Mouse (Mus musculus) embryonic facial prominence, embryonic 14.5 days (tissue): ENCODE results near the gene Rhbdf2. TPM values are rescaled to one million over a fixed set of nuclear protein-coding genes. Genes with fewer than 3 reads are reported as not detected.
"Not testable (repeated sequence)": the region's sequence is repeated elsewhere in the genome, so short reads cannot be mapped to it uniquely, and the experiment has no call there.

Source experiments
- ATAC-seq: fragments of 200-750 bp; cut with Nextera tagmentation; 2 replicates; pipeline ENCODE4 v1.8.0; 2017; ENCODE audit warnings: low read depth, moderate number of reproducible peaks, moderate TSS enrichment
- DNase-seq: peaks from one replicate; pipeline ENCODE4 v3.0.0-alpha.2; 2015; ENCODE audit warnings: low spot score
- H3K27ac ChIP-seq: fragments of 300-500 bp; sonication (generic); replicated peaks from 2 replicates; pipeline ENCODE4 v1.5.1; 2014; ENCODE audit warnings: low read depth, mild to moderate bottlenecking, low read length, moderate library complexity
- H3K27me3 ChIP-seq: fragments of 300-500 bp; sonication (generic); replicated peaks from 2 replicates; pipeline ENCODE4 v1.6.1; 2014; ENCODE audit warnings: low read length; ENCODE audit not compliant: control insufficient read depth, insufficient read depth
- H3K36me3 ChIP-seq: fragments of 300-500 bp; sonication (generic); 2 replicates; pipeline ENCODE4 v1.6.1; 2014; ENCODE audit warnings: low read length, mixed read lengths; ENCODE audit not compliant: control insufficient read depth, insufficient read depth
- H3K4me1 ChIP-seq: fragments of 300-500 bp; sonication (generic); 2 replicates; pipeline ENCODE4 v1.6.1; 2014; ENCODE audit warnings: antibody characterized with exemption, low read length; ENCODE audit not compliant: control insufficient read depth, insufficient read depth
- H3K4me2 ChIP-seq: fragments of 300-500 bp; sonication (generic); 2 replicates; pipeline ENCODE4 v1.6.1; 2014; ENCODE audit warnings: low read depth, mild to moderate bottlenecking, low read length, moderate library complexity, mixed read lengths
- H3K4me3 ChIP-seq: fragments of 300-500 bp; sonication (generic); 2 replicates; pipeline ENCODE4 v1.5.1; 2014; ENCODE audit warnings: low read depth, mild to moderate bottlenecking, low read length
- H3K9ac ChIP-seq: fragments of 300-500 bp; sonication (generic); 2 replicates; pipeline ENCODE4 v1.6.1; 2014; ENCODE audit warnings: low read depth, mild to moderate bottlenecking, low read length, moderate library complexity, mixed read lengths
- H3K9me3 ChIP-seq: fragments of 300-500 bp; sonication (generic); 2 replicates; pipeline ENCODE4 v1.6.1; 2016; ENCODE audit warnings: low read length; ENCODE audit not compliant: control insufficient read depth
- WGBS: fragments of 180-500 bp; shearing (Covaris S2); extraction: QIAGEN DNeasy Blood & Tissue Kit; methylation state at CpG from one replicate; pipeline ENCODE4 v1.1.7; 2014; 5-methylcytosine and 5-hydroxymethylcytosine counted together
- polyA plus RNA-seq: library from polyadenylated mRNA; unstranded; fragments of >200 nt; fragmentation: Nextera tagmentation; extraction: Ambion mirVana; gene quantifications from 2 replicates; pipeline ENCODE4 v1.2.1, GENCODE M21; 2014

The Rhbdf2 gene
- 3.6 and 4.4 TPM in 2 replicates for polyA plus RNA-seq

DNA sequence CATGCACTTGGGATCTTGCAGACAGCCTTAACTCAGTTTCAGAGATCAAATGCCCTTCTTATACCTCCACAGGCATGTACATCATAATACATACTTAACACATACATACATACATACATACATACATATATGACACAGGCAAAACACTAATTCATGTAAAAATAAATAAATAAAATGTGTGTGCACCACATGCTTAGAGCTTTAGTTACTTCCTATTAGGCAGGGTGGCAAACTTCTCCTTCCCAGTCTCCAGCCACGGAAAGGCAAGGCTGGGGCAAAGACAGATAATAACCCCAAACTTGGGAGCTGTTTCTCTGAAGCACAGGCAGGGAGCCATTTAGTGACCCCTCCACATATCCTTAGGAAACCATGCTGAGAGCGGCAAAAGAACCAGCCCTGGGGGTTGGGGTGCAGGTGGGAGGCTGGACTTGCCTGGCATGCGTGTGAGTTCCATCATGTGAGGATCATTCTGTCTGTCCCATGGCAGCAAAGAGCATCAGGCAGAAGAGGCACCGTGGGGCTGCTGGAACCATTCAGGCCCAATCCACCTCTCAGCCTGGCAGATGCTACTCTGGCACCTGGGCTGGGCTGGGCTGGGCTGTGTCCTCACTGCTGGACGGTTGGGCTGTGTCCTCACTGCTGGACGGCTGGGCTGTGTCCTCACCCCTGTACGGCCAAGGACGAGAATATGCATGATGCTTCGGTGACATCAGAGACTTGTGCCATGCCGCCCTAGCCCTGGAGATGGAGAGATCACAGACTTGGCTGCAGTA is at the start of gene Rhbdf2:
Gene Rhbdf2 (minus strand): TSS at position 721 of the 773 bp plus-strand sequence.
- Histone ChIP-seq H3K9me3 (no peaks in the 10 kb centered on the region), H3K27ac (no peak within 1 kb of the TSS), H3K4me1 (peaks cover 14% of the 10 kb centered on the region; the same call in 1 of the 2 replicates), H3K4me3 (no peak within 1 kb of the TSS), H3K9ac (no peak within 1 kb of the TSS), H3K4me2 (no peak within 1 kb of the TSS), H3K27me3 (peaks cover 3% of the 10 kb centered on the region; the same call in 1 of the 2 replicates), H3K36me3 (no peaks in the 10 kb centered on the region)
- ATAC-seq (no peak), DNase-seq (no peak)
- 66% methylated on average over 10 of the region's 10 CpGs for WGBS

GRCm38 (mm10) chr11:116676175-116676976 is 49.6 kb upstream of the Rhbdf2 start:
- Histone ChIP-seq H3K9me3 (no peaks in the 10 kb centered on the region), H3K9ac (no peak overlapping the region), H3K4me3 (no peak overlapping the region), H3K36me3 (peaks cover 73% of the 10 kb centered on the region), H3K4me1 (peaks cover 12% of the 10 kb centered on the region), H3K27ac (no peak overlapping the region), H3K4me2 (no peak overlapping the region), H3K27me3 (no peaks in the 10 kb centered on the region)
- 89% methylated on average over 14 of the region's 14 CpGs for WGBS
- ATAC-seq = no peak
- no peak for DNase-seq

- 72% methylated on average over 6 of the region's 6 CpGs for WGBS
These were observed 48.6 kb upstream of the Rhbdf2 start for GRCm38 (mm10) chr11:116675429-116675828.

GRCm38 (mm10) chr11:116674616-116675379 is 48.0 kb upstream of the Rhbdf2 start:
- peak; percentile 78 for DNase-seq
- WGBS = 65% methylated on average over 7 of the region's 7 CpGs

More at GRCm38 (mm10) chr11:116675429-116675828, 48.6 kb upstream of the Rhbdf2 start:
- not testable (repeated sequence) for H3K9ac ChIP-seq, H3K9me3 ChIP-seq, ATAC-seq, H3K4me2 ChIP-seq, H3K27me3 ChIP-seq, H3K4me3 ChIP-seq, H3K27ac ChIP-seq, DNase-seq
- H3K4me1 ChIP-seq = peaks cover 19% of the 10 kb centered on the region
- H3K36me3 ChIP-seq = peaks cover 73% of the 10 kb centered on the region

DNA sequence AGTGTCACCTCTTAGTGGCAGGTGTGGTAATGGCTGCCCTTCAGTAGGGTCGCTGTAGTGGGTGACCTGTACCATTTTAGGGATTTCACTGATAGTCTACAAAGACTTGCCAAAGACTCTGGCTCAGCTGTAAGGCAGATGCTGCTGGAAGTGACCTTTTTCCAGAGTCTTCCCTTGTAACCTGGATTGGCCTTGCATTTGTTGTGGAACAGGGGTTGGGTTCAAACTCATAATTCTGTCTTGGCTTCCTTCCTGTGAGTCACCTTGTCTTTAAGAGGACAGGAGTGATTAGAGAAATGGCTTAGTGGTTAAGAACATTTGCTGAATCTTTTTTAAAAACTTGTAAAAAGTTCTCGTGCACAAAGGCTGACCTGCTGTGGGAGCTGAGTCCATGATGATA is 46.6 kb upstream of the Rhbdf2 start:
- peak overlapping the region; percentile 65; the same call in 1 of the 2 replicates for H3K4me3 ChIP-seq
- peaks cover 58% of the 10 kb centered on the region for H3K36me3 ChIP-seq
- peak overlapping the region; percentile 86; the same call in 1 of the 2 replicates for H3K9ac ChIP-seq
- peaks cover 19% of the 10 kb centered on the region for H3K4me1 ChIP-seq
- 81% methylated on average over 2 of the region's 2 CpGs for WGBS
- no peaks in the 10 kb centered on the region for H3K9me3 ChIP-seq
- DNase-seq (no peak), ATAC-seq (no peak)
- peak overlapping the region; percentile 82 for H3K4me2 ChIP-seq
- H3K27me3 ChIP-seq = no peaks in the 10 kb centered on the region; the same call in 1 of the 2 replicates
- no peak overlapping the region for H3K27ac ChIP-seq

More at GRCm38 (mm10) chr11:116674616-116675379, 48.0 kb upstream of the Rhbdf2 start:
- Histone ChIP-seq H3K36me3 (peaks cover 72% of the 10 kb centered on the region), H3K4me2 (no peak overlapping the region), H3K4me3 (no peak overlapping the region), H3K4me1 (peaks cover 19% of the 10 kb centered on the region), H3K9ac (0 out of 2 replicates have a peak overlapping the region, but pooled peaks have one; percentile 27), H3K9me3 (no peaks in the 10 kb centered on the region), H3K27ac (no peak overlapping the region), H3K27me3 (no peaks in the 10 kb centered on the region)
- ATAC-seq = peak; percentile 48; the same call in 1 of the 2 replicates

DNA sequence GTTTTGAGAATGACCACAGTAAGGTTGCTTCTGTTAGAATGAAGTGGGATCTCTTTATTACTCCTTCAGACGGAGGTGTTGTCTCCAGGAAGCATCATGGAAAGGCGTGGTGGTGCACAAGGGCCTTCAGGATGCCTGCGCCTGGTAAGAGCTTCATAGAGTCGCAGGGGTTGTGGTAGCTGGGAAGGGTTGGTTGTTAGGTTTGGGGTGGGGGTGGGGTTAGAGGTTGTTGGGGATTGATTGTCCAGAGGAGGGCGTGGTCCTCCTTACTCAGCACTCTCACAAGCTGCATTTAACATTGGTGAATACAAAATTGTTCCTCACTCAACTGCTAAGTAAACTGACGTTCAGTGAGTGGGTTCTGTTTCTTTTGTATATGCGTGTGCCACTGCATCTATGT is 45.8 kb upstream of the Rhbdf2 start:
- Histone ChIP-seq H3K4me2 (peak overlapping the region; percentile 82), H3K9ac (peak overlapping the region; percentile 86), H3K4me3 (peak overlapping the region; percentile 65), H3K4me1 (peaks cover 19% of the 10 kb centered on the region), H3K9me3 (no peaks in the 10 kb centered on the region), H3K27ac (no peak overlapping the region; the same call in 1 of the 2 replicates), H3K36me3 (peaks cover 50% of the 10 kb centered on the region), H3K27me3 (no peaks in the 10 kb centered on the region; the same call in 1 of the 2 replicates)
- no peak for DNase-seq
- 19% methylated on average over 7 of the region's 7 CpGs for WGBS
- ATAC-seq = no peak

- H3K4me2 ChIP-seq = peak overlapping the region; percentile 82
- H3K27ac ChIP-seq = peak overlapping the region; percentile 78
- H3K9me3 ChIP-seq = no peaks in the 10 kb centered on the region
- WGBS = under 1% methylated on average over 24 of the region's 24 CpGs
- peaks cover 19% of the 10 kb centered on the region for H3K4me1 ChIP-seq
- ATAC-seq (no peak), DNase-seq (no peak)
- H3K4me3 ChIP-seq = peak overlapping the region; percentile 65
- no peaks in the 10 kb centered on the region; the same call in 1 of the 2 replicates for H3K27me3 ChIP-seq
- peak overlapping the region; percentile 86 for H3K9ac ChIP-seq
- peaks cover 44% of the 10 kb centered on the region for H3K36me3 ChIP-seq
These were observed 45.1 kb upstream of the Rhbdf2 start for GRCm38 (mm10) chr11:116671845-116672434.
